Mouse (Mus musculus) hindbrain, embryonic 12.5 days (tissue): ENCODE data around the gene Slc25a51. TPM values are rescaled to one million over a fixed set of nuclear protein-coding genes. Genes with fewer than 3 reads are reported as not detected.

Experiments used
- ATAC-seq: fragments of 200-750 bp; cut with Nextera tagmentation; 2 replicates; pipeline ENCODE4 v1.8.0; 2017; ENCODE audit warnings: moderate TSS enrichment; ENCODE audit not compliant: low FRiP score
- H3K27ac ChIP-seq: fragments of 300-500 bp; sonication (generic); 2 replicates; pipeline ENCODE4 v1.5.1; 2016; ENCODE audit warnings: mild to moderate bottlenecking
- H3K27me3 ChIP-seq: fragments of 300-500 bp; sonication (generic); 2 replicates; pipeline ENCODE4 v1.6.1; 2016; ENCODE audit warnings: mild to moderate bottlenecking
- H3K36me3 ChIP-seq: fragments of 300-500 bp; sonication (generic); 2 replicates; pipeline ENCODE4 v1.6.1; 2016; ENCODE audit warnings: mild to moderate bottlenecking
- H3K4me1 ChIP-seq: fragments of 300-500 bp; sonication (generic); 2 replicates; pipeline ENCODE4 v1.6.1; 2016
- H3K4me2 ChIP-seq: fragments of 300-500 bp; sonication (generic); replicated peaks from 2 replicates; pipeline ENCODE4 v1.6.1; 2016; ENCODE audit warnings: mild to moderate bottlenecking
- H3K4me3 ChIP-seq: fragments of 300-500 bp; sonication (generic); 2 replicates; pipeline ENCODE4 v1.5.1; 2016; ENCODE audit warnings: mild to moderate bottlenecking
- H3K9ac ChIP-seq: fragments of 300-500 bp; sonication (generic); 2 replicates; pipeline ENCODE4 v1.6.1; 2016; ENCODE audit warnings: mild to moderate bottlenecking, moderate library complexity
- H3K9me3 ChIP-seq: fragments of 300-500 bp; sonication (generic); replicated peaks from 2 replicates; pipeline ENCODE4 v1.6.1; 2016; ENCODE audit warnings: mild to moderate bottlenecking
- WGBS: fragments of 180-500 bp; shearing (Covaris S2); methylation state at CpG from one replicate; pipeline ENCODE4 v1.1.7; 2016; 5-methylcytosine and 5-hydroxymethylcytosine counted together
- polyA plus RNA-seq: library from polyadenylated mRNA; unstranded; fragments of >200 nt; fragmentation: Nextera tagmentation; extraction: Ambion mirVana; gene quantifications from 2 replicates; pipeline ENCODE4 v1.2.1, GENCODE M21; 2016

Gene Slc25a51
- polyA plus RNA-seq, result 78.7 and 82.7 TPM in 2 replicates

- under 1% methylated on average over 63 of the region's 67 CpGs for WGBS
- peak within 1 kb of the TSS; percentile 95 for H3K9ac ChIP-seq
- ATAC-seq, result peak; percentile 96
Observed at GRCm38 (mm10) chr4:45408427-45409132, at the start of gene Slc25a51. TSS of gene Slc25a51 (minus strand) at chr4:45408766.

DNA sequence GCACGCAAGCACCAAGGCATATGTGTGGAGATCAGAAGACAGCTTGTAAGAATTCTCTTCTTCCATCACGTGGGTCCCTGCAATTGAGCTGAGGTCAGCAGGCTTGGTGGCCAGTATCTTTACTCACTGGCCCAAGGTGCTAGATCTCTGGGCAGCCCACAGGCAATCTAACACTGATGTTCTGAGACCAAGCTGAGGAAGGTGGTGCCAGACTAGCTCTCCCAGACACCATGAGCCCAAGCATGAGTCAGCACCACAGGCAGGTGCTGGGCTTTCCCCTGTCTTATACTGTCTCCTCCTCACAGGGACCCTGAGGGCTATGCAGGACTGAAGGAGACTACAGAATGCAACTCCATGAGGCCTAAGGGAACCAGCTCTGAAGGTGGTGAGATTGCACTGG lies 49.0 kb upstream of the Slc25a51 start:
- no peak overlapping the region for H3K4me3 ChIP-seq
- no peak for ATAC-seq
- H3K4me2 ChIP-seq, result no peak overlapping the region
- H3K27me3 ChIP-seq, result no peaks in the 10 kb centered on the region
- no peaks in the 10 kb centered on the region for H3K9me3 ChIP-seq
- no peak overlapping the region for H3K9ac ChIP-seq
- H3K4me1 ChIP-seq, result peaks cover 26% of the 10 kb centered on the region
- peaks cover 11% of the 10 kb centered on the region for H3K36me3 ChIP-seq
- WGBS, result 87% methylated on average over 2 of the region's 2 CpGs
- no peak overlapping the region for H3K27ac ChIP-seq

More at GRCm38 (mm10) chr4:45408427-45409132, at the start of gene Slc25a51:
- Histone ChIP-seq H3K27me3 (peaks cover 5% of the 10 kb centered on the region; the same call in 1 of the 2 replicates), H3K4me2 (peak within 1 kb of the TSS; percentile 81), H3K36me3 (peaks cover 14% of the 10 kb centered on the region), H3K27ac (peak within 1 kb of the TSS; percentile 89), H3K4me1 (peaks cover 25% of the 10 kb centered on the region), H3K9me3 (no peaks in the 10 kb centered on the region), H3K4me3 (peak within 1 kb of the TSS; percentile 86)

DNA sequence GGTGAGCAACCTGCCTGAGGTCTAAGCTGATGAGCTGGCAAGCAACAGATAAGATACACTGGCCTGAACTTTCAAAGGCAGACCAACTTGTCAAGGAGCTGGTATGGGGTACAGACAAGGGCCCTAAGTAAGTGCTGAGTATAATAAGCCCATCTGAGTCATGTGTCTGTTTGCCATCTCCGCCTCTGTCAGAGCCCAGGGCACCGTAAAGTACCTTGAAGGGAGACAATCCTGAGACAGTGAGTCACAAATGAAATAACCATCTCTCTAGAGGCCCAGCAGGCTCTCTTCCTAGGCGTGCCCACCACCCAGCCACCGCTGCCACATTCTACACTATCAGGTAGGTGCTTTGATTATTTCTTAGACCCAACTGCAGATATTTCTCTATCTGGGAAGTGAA lies 46.4 kb upstream of the Slc25a51 start:
- H3K9ac ChIP-seq, result no peak overlapping the region
- no peaks in the 10 kb centered on the region for H3K9me3 ChIP-seq
- peaks cover 11% of the 10 kb centered on the region for H3K36me3 ChIP-seq
- no peak overlapping the region for H3K4me3 ChIP-seq
- H3K4me1 ChIP-seq, result peaks cover 24% of the 10 kb centered on the region
- no peak overlapping the region for H3K27ac ChIP-seq
- ATAC-seq, result no peak
- no peaks in the 10 kb centered on the region for H3K27me3 ChIP-seq
- no peak overlapping the region for H3K4me2 ChIP-seq
- WGBS, result 93% methylated on average over 4 of the region's 4 CpGs

DNA sequence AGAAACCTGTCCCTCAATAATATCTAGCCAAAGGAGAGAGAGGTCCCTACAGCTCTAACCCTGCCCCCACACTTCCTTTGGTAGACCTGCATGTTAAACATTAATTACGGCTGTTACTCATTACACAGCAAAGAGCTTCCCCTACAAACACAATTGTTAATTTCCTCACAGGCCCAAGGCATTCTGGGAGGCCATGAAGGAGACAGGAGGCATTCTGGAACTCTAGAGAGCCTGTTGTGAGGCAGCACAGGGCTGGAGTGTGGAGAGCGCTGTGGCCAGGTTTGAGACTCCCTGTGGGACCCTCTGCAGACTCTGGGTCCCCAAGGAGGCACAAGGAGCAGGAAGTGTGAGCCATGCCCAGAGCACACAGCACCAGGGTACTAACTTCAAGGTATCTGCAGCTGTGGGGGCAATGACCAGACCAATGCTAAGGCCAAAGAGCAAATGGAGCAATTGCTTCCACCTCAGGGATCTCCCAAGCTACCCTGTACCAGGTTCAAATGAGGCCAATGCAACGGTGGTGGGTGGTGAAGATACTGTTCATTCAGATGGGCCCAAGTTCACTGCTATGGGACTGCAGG lies 44.8 kb upstream of the Slc25a51 start:
- Histone ChIP-seq H3K4me2 (no peak overlapping the region), H3K27me3 (no peaks in the 10 kb centered on the region), H3K27ac (no peak overlapping the region), H3K9ac (no peak overlapping the region), H3K9me3 (no peaks in the 10 kb centered on the region), H3K36me3 (peaks cover 11% of the 10 kb centered on the region), H3K4me3 (no peak overlapping the region), H3K4me1 (peaks cover 37% of the 10 kb centered on the region)
- ATAC-seq, result no peak
- 57% methylated on average over 3 of the region's 3 CpGs for WGBS

- Histone ChIP-seq H3K9ac (no peak overlapping the region), H3K4me2 (no peak overlapping the region), H3K27ac (0 out of 2 replicates have a peak overlapping the region, but pooled peaks have one; percentile 23), H3K27me3 (no peaks in the 10 kb centered on the region), H3K4me1 (peaks cover 37% of the 10 kb centered on the region), H3K4me3 (no peak overlapping the region), H3K9me3 (no peaks in the 10 kb centered on the region), H3K36me3 (peaks cover 7% of the 10 kb centered on the region)
- ATAC-seq, result no peak
- 60% methylated on average over 7 of the region's 7 CpGs for WGBS
Observed at GRCm38 (mm10) chr4:45452569-45453111, 44.1 kb upstream of the Slc25a51 start.

DNA sequence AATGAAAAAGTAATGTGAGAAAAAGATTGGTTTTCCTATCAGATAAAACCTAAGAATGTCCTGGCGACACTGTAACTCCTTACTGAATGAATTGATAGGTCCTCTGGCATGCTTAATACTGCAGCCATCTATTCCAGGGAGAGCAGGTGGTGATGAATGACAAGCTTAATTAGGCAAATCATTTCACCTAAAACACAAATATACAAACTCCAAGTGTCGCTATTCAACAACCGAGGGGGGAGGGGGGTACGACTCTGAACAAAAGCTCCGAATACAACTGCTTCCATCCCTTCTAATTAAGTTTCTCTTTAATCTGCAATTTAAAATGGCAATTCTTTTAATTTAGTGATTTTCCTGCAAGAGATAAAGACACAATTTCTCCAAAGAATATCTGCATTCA lies 40.4 kb upstream of the Slc25a51 start:
- H3K27ac ChIP-seq, result no peak overlapping the region
- no peak overlapping the region for H3K9ac ChIP-seq
- H3K4me3 ChIP-seq, result no peak overlapping the region
- peaks cover 4% of the 10 kb centered on the region; the same call in 1 of the 2 replicates for H3K36me3 ChIP-seq
- H3K4me1 ChIP-seq, result peaks cover 40% of the 10 kb centered on the region
- H3K9me3 ChIP-seq, result no peaks in the 10 kb centered on the region
- no peak overlapping the region for H3K4me2 ChIP-seq
- ATAC-seq, result no peak
- no peaks in the 10 kb centered on the region for H3K27me3 ChIP-seq
- WGBS, result 58% methylated on average over 5 of the region's 5 CpGs

- no peak overlapping the region for H3K4me2 ChIP-seq
- no peak overlapping the region for H3K9ac ChIP-seq
- no peaks in the 10 kb centered on the region for H3K9me3 ChIP-seq
- no peak overlapping the region for H3K4me3 ChIP-seq
- H3K27me3 ChIP-seq, result no peaks in the 10 kb centered on the region
- ATAC-seq, result no peak
- peaks cover 35% of the 10 kb centered on the region for H3K4me1 ChIP-seq
- 94% methylated on average over 7 of the region's 7 CpGs for WGBS
- no peak overlapping the region for H3K27ac ChIP-seq
- H3K36me3 ChIP-seq, result peaks cover 4% of the 10 kb centered on the region; the same call in 1 of the 2 replicates
Observed at GRCm38 (mm10) chr4:45448481-45448880, 39.9 kb upstream of the Slc25a51 start.

DNA sequence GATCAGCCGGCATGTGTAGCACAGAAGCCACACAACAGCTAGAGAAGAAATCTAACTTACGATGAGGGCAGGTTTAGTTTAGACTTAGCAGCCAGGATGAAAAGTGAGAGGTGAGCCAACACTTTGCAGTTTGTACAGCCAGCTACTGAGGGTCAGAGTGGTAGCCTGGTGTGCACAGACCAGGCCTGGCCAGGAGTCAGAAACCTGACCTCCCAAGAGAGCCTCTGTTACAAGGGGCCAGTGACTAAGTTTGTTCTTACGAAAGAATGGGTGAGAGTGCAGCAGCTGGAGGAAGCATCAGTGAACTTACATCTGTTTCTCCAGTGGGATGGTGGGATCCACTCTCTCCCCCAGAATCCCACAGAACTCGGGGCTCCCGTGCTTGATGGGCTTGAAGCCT lies 38.6 kb upstream of the Slc25a51 start:
- Histone ChIP-seq H3K36me3 (peaks cover 4% of the 10 kb centered on the region; the same call in 1 of the 2 replicates), H3K4me1 (peaks cover 23% of the 10 kb centered on the region), H3K27me3 (no peaks in the 10 kb centered on the region), H3K27ac (no peak overlapping the region), H3K4me2 (no peak overlapping the region), H3K9ac (no peak overlapping the region), H3K4me3 (no peak overlapping the region), H3K9me3 (no peaks in the 10 kb centered on the region)
- 84% methylated on average over 5 of the region's 5 CpGs for WGBS
- ATAC-seq, result no peak

DNA sequence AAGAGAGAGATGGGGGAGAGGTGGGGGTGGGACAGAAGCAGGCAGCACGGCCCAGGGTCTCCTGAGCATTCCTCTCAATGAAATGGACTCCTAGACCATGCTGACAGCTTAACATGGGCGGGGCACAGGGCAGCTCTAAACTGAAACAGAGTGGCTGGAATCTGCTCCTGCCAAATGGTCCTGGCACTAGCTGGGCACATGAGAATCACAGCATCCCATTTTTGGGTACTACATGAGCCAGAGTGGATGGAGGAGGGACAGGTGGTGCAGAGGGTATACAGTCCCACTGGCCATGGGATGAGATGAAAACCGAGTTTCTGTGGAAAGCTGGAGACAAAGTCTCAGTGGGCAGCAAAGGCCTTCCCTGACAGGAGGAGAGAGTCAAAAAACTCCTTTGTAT lies 36.7 kb upstream of the Slc25a51 start:
- Histone ChIP-seq H3K27ac (no peak overlapping the region), H3K9ac (no peak overlapping the region)
- WGBS, result 57% methylated on average over 3 of the region's 3 CpGs

GRCm38 (mm10) chr4:45444813-45445212 lies 36.2 kb upstream of the Slc25a51 start:
- Histone ChIP-seq H3K9ac (no peak overlapping the region), H3K4me1 (peaks cover 26% of the 10 kb centered on the region)
- WGBS, result 42% methylated on average over 4 of the region's 4 CpGs

More for the DNA sequence above, 36.7 kb upstream of the Slc25a51 start:
- Histone ChIP-seq H3K9me3 (no peaks in the 10 kb centered on the region), H3K4me3 (no peak overlapping the region), H3K4me1 (peaks cover 26% of the 10 kb centered on the region), H3K27me3 (no peaks in the 10 kb centered on the region), H3K4me2 (no peak overlapping the region), H3K36me3 (peaks cover 4% of the 10 kb centered on the region; the same call in 1 of the 2 replicates)
- no peak for ATAC-seq

DNA sequence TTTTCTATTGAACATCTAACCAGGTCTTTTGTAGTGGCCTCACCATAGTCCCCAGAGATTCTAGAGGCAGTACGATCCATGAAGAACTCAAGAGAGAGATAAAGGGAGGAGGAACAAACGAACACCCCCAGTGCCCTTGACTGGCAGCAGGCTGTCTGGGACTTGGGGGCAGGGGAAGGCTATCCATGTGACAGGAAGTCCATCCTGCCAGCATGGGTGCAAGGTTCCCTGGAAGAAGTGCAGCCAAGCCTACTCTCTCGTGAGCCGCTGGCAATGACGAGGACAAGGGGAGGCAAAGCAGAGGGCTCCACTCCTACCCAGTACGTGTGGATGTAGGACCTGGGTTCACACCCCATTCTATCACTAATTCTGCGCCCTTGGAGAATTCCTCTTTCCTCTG lies 35.1 kb upstream of the Slc25a51 start:
- Histone ChIP-seq H3K9me3 (no peaks in the 10 kb centered on the region), H3K36me3 (peaks cover 4% of the 10 kb centered on the region; the same call in 1 of the 2 replicates), H3K27me3 (no peaks in the 10 kb centered on the region), H3K4me3 (no peak overlapping the region), H3K27ac (no peak overlapping the region), H3K4me1 (peaks cover 29% of the 10 kb centered on the region), H3K4me2 (no peak overlapping the region), H3K9ac (no peak overlapping the region)
- ATAC-seq, result no peak
- 77% methylated on average over 7 of the region's 7 CpGs for WGBS

More at GRCm38 (mm10) chr4:45444813-45445212, 36.2 kb upstream of the Slc25a51 start:
- no peaks in the 10 kb centered on the region for H3K9me3 ChIP-seq
- H3K36me3 ChIP-seq, result peaks cover 4% of the 10 kb centered on the region; the same call in 1 of the 2 replicates
- no peak overlapping the region for H3K4me2 ChIP-seq
- no peak overlapping the region for H3K4me3 ChIP-seq
- H3K27me3 ChIP-seq, result no peaks in the 10 kb centered on the region
- no peak for ATAC-seq
- H3K27ac ChIP-seq, result no peak overlapping the region

DNA sequence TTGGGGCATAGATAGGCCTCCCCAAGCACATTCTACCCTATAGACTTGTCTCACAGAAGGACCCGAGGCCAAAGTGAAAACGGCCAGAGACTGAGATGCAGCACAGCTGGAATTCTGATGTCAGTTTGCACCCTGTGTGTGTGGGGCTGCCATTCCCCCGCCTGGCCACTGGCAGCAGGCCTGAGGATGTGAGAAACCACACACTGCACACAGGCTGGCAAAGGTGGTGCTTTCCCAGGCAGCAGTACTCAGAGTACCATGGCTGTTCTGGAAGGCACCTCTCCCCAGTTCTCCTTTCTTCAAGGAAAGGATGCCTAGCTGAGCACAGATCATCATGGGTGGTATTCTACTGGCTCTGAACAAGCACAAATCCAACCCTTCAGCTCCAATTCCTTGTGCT lies 33.7 kb upstream of the Slc25a51 start:
- ATAC-seq, result no peak
- Histone ChIP-seq H3K9ac (no peak overlapping the region), H3K4me2 (no peak overlapping the region), H3K4me3 (no peak overlapping the region), H3K36me3 (peaks cover 4% of the 10 kb centered on the region; the same call in 1 of the 2 replicates), H3K4me1 (peaks cover 38% of the 10 kb centered on the region), H3K27me3 (no peaks in the 10 kb centered on the region), H3K9me3 (no peaks in the 10 kb centered on the region), H3K27ac (no peak overlapping the region)
- WGBS, result 68% methylated on average over 3 of the region's 3 CpGs
